Mouse (Mus musculus): ENCODE data around the gene Meig1. TPM values are rescaled to one million over a fixed set of nuclear protein-coding genes. Genes with fewer than 3 reads are reported as not detected.
A peak's percentile ranks its signal among the peaks of the same experiment; 100 is the strongest.
"Not testable (repeated sequence)": the region's sequence is repeated elsewhere in the genome, so short reads cannot be mapped to it uniquely, and the experiment has no call there.

Gene Meig1
- 1 to 10 TPM; 2.1 to 2.3 TPM for total RNA-seq (2021)

DNA sequence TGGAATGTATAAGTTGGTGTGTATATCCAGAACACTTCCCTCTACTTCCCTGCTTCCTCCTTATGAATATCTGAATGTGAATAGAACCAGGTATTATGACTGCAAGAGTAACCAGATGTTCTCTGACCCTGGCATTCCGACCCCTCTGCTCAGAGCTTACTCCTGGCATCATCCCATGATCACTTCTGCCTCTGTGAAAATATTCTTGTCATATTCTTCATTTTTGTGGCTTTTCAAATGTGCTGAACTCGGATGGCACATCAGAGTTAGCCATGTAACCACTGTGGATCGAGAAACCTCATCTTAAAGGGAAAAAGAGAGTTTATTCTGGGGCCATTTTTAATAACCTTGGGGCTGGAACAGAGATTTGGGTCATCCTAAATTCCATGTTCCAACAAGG is at the start of gene Meig1:
TSS of gene Meig1 (minus strand) at position 101 of the 400 bp plus-strand sequence.
- DNase-seq (ENCODE audit: low spot score in 2 of 2): no peak
- intact Hi-C loops (cut with DNase I): no loop called here

DNA sequence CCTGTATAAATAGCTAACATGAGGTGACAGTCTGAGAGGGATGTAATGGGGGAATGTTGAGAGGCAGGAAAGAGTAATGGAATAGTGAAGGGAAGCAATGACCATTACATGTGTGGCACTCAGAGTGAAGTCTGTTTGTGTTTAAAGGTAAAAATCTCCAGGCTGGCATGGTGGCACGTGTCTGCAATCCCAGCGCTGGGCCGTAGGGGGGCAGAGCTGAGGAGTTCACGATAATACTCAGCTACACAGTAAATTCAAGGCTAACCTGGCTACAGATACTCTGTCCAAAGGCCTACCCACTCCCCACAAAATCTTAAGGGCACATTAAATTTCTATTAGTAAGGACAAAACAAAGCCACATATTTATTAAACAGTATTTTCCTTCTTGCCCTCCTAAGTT is 34.1 kb upstream of the Meig1 start:
- no peak for DNase-seq (ENCODE audit: low spot score in 2 of 2)
- intact Hi-C loops (cut with DNase I): no loop called here

- DNase-seq (ENCODE audit: low spot score in 2 of 2): no peak
- intact Hi-C loops (cut with DNase I): no loop called here
Observed at GRCm38 (mm10) chr2:3453096-3453495, 30.6 kb upstream of the Meig1 start.

DNA sequence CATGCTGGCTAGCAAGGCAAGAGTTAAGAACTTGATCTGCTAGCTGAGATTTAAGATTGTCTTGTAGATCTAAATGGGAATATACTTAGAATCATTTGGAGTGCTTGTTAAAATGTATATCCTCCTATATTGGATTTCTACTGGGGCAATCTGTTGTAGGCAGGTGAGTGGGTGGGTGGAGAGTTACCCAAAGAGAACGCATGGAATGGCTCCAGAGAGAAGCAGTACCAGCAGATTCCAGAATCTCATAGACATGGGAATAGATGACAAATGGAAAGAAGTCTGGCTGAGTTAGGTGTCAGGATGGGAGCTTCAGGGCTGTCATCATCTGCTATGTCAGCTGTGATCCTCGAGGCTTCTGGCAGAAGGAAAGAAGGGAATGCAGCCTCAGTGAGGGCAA is 27.0 kb upstream of the Meig1 start:
- DNase-seq (ENCODE audit: low spot score in 2 of 2): peak; percentile 50 to 52
- intact Hi-C loops (cut with DNase I): no loop called here

GRCm38 (mm10) chr2:3445984-3446383 is 23.5 kb upstream of the Meig1 start:
- intact Hi-C loops (cut with DNase I): no loop called here
- DNase-seq (ENCODE audit: low spot score in 2 of 2): no peak

GRCm38 (mm10) chr2:3444206-3444605 is 21.8 kb upstream of the Meig1 start:
- intact Hi-C loops (cut with DNase I): no loop called here
- no peak for DNase-seq (ENCODE audit: low spot score in 2 of 2)

DNA sequence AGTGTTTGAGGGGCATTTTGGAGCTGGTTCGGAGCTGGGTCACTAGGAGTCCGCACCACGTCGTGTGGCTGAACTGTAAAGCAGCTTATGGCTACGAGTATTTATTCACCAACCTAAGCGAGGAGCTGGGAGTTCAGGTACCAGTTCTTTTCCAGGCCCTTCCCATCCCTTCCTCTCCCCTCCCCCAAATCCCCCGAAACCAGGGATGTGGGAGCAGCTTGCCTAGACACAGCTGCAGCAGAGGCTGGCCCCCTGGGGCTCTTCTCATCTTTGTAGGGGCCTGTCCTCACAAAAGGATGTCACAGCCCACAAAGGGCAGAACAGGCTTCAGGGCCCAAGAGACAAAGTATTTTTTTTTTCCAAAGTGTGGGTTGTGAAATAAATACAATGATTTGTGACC is 15.5 kb upstream of the Meig1 start:
- intact Hi-C loops (cut with DNase I): no loop called here
- DNase-seq (ENCODE audit: low spot score in 2 of 2): no peak

- DNase-seq (ENCODE audit: low spot score in 2 of 2): no peak
- intact Hi-C loops (cut with DNase I): no loop called here
Observed at GRCm38 (mm10) chr2:3435369-3436061, 13.1 kb upstream of the Meig1 start.

GRCm38 (mm10) chr2:3430956-3431355 is 8.5 kb upstream of the Meig1 start:
- intact Hi-C loops (cut with DNase I): no loop called here
- no peak for DNase-seq (ENCODE audit: low spot score in 2 of 2)

DNA sequence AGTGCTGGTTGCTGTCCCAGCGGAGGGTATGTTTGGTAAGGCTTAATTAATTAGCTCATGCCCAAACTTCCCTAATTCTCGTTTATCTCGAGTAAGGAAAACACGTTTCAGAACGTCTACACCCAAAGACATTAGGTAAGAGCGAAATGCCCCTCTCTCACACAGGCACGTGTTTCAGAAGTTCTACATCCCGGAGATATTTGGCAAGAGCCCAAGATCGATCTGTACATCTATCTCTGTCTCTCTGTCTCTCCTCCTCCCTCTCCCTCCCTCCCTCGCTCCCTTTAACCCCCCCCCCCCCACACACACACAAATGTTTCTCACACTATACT is 2.1 kb upstream of the Meig1 start:
- no peak for DNase-seq (ENCODE audit: low spot score in 2 of 2)
- intact Hi-C loops (cut with DNase I): no loop called here

DNA sequence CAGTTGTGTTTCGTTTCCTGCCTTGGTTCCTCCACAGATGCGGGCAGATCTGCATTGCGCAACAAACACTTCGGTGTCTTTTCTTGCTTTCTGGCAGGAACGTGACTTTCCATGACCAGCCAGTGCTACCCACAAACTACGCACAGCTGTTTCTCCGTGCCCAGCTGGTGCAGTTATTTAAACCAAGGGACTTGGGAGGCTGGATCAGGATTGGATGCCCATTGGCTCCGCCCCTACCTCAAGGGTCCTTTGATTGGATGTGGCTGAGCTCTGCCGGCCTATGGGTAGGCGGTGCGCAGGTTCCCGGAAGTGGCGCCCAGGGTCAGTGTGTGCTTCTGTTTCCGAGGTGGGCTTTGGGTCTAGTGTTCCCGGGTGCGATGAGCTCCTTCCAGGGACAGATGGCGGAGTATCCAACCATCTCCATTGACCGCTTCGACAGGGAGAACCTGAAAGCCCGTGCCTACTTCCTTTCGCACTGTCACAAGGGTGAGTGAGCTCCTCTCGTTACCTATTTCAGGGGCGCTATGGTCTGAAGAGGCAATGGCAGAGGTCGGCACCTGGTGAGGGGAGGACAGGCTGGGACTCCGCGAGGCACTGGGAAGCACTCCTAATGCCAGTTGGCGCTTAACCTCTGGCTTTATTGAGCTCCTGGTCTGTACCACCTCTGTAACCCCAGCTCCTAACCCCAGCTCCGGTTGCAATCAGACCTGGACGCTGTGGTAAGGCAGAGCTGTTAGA is 1.6 kb upstream of the Meig1 start, which contains the start of gene Dclre1c:
TSS of gene Dclre1c (plus strand) at position 291 of the 738 bp plus-strand sequence.
- intact Hi-C loops (cut with DNase I): no loop called here
- peak; percentile 90 to 91 for DNase-seq (ENCODE audit: low spot score in 2 of 2)

GRCm38 (mm10) chr2:3420157-3420556 is 2.3 kb downstream of the Meig1 start:
- DNase-seq (ENCODE audit: low spot score in 2 of 2): no peak
- intact Hi-C loops (cut with DNase I): no loop called here

DNA sequence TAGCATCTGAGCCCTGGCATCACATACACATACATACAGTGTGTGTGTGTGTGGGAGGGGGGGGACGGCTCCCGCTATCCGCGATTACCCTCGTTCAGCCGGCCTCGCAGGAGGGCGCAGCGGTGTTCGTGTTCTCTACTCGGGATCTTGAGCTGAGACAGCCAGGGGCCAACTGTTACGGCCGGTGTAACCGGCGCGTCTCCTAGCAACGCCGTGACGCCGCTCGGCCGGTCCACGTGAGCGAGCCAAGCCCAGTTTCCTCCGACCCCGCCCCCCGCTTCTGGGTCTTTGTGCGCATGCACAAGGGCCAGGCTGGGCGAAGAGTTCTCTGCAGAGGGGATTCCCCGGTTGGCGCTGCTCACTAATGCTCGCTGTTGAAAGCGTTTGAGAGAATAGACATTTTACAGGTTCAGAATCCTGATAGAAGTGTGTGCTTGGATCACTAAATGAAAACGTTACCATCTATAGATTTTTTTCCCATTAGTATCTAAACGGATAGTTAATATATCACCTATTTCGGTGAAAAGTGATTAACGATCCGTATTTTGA is 3.5 kb downstream of the Meig1 start:
- DNase-seq (ENCODE audit: low spot score in 2 of 2): peak; percentile 93 to 94
- intact Hi-C loops (cut with DNase I): loop anchor here (5.0 kb wide), 2 partner anchors 72 to 93 kb away; partner anchors contain the start of genes Cdnf, Gm45902 and Hspa14

- intact Hi-C loops (cut with DNase I): loop anchor here (5.0 kb wide), 2 partner anchors 68 to 97 kb away; partner anchors contain the start of genes Cdnf, Gm45902 and Hspa14
- no peak for DNase-seq (ENCODE audit: low spot score in 2 of 2)
Observed at GRCm38 (mm10) chr2:3415676-3416075, 6.8 kb downstream of the Meig1 start.

GRCm38 (mm10) chr2:3414241-3414640 is 8.2 kb downstream of the Meig1 start:
- intact Hi-C loops (cut with DNase I): no loop called here
- DNase-seq (ENCODE audit: low spot score in 2 of 2): peak; percentile 30 to 52

DNA sequence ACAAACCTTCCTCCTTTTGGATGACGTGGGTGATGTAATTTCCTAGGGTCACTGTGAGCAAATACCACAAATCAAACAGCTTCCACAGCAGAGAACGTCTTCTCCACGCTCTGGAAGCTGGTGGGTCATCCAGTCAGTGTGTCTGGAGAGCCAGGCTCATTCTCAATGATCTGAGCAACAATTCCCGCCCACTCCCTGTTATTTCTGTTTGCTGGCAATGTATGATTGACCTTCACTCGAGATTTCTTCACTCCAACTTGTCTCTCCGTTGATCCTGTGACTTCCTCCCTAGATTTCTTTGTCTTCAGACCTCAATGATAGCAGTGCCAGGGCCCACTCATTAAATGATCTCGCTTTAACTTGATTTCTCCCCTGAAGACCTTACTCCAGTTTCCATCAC is 14.7 kb downstream of the Meig1 start:
- DNase-seq (ENCODE audit: low spot score in 2 of 2): no peak
- intact Hi-C loops (cut with DNase I): loop anchor here (5.0 kb wide), 1 partner anchor 45 kb away; no protein-coding TSS in a partner anchor

DNA sequence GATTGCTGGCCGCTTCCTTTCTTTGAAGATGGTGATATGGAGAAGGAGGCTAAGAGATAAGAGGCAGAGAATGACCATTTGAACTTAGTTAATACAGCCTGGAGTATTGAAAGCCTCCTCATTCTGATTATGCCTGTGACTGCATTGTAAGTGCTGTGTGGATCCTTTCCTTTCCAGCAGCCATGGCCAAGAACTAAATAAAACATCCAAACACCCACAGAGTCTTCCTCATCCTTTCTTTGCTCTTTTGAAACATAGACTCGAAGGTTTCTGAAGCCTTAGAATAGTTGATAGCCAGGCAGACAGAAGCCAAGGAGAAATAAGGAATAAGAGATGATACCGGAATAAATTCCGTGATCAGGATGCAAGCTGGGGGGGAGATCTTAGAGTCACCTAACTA is 16.5 kb downstream of the Meig1 start:
- intact Hi-C loops (cut with DNase I): loop anchor here (5.0 kb wide), 1 partner anchor 44 kb away; no protein-coding TSS in a partner anchor
- DNase-seq (ENCODE audit: low spot score in 2 of 2): no peak

- DNase-seq (ENCODE audit: low spot score in 2 of 2); intact Hi-C loops (cut with DNase I): not testable (repeated sequence)
Observed at GRCm38 (mm10) chr2:3397110-3397509, 25.3 kb downstream of the Meig1 start, which contains the start of gene Olah. Olah (minus strand) TSS chr2:3397210.

GRCm38 (mm10) chr2:3391945-3392344 is 30.5 kb downstream of the Meig1 start:
- DNase-seq (ENCODE audit: low spot score in 2 of 2): no peak
- intact Hi-C loops (cut with DNase I): no loop called here

GRCm38 (mm10) chr2:3387105-3387860 is 35.2 kb downstream of the Meig1 start:
- no peak for DNase-seq (ENCODE audit: low spot score in 2 of 2)
- intact Hi-C loops (cut with DNase I): no loop called here
